Mouse (Mus musculus) liver, embryonic 14.5 days (tissue): Measurements from ENCODE around the gene P2rx7. TPM values are rescaled to one million over a fixed set of nuclear protein-coding genes. Genes with fewer than 3 reads are reported as not detected.
A peak's percentile ranks its signal among the peaks of the same experiment; 100 is the strongest.

Experiments used
- ATAC-seq: fragments of 200-750 bp; cut with Nextera tagmentation; 2 replicates; pipeline ENCODE4 v1.8.0; 2017; ENCODE audit warnings: moderate number of reproducible peaks, mild to moderate bottlenecking, moderate library complexity; ENCODE audit not compliant: insufficient read depth
- DNase-seq, 3 experiments: peaks; one replicate each; pipeline ENCODE4 v3.0.0-alpha.2; 2012 to 2013; ENCODE audit warnings: low read depth in 3 of 3, low spot score in 3 of 3
- H3K27ac ChIP-seq: fragments of 300-500 bp; sonication (generic); 2 replicates; pipeline ENCODE4 v1.5.1; 2014; ENCODE audit warnings: moderate library complexity, mild to moderate bottlenecking, control low read depth, inconsistent platforms
- H3K27me3 ChIP-seq: fragments of 300-500 bp; sonication (generic); 2 replicates; pipeline ENCODE4 v1.6.1; 2014; ENCODE audit warnings: mild to moderate bottlenecking, low read length, moderate library complexity; ENCODE audit not compliant: control insufficient read depth, insufficient read depth
- H3K36me3 ChIP-seq: fragments of 300-500 bp; sonication (generic); replicated peaks from 2 replicates; pipeline ENCODE4 v1.6.1; 2014; ENCODE audit warnings: low read depth; ENCODE audit not compliant: control insufficient read depth, insufficient read depth
- H3K4me1 ChIP-seq, 2 experiments: fragments of 200-500 bp in 1 of 2; fragments of 300-500 bp in 1 of 2; sonication (generic) in 1 of 2; replicated peaks; 2 replicates each; pipeline ENCODE4 v1.6.1; 2012 to 2014; ENCODE audit warnings: antibody characterized with exemption in 1 of 2, inconsistent platforms in 1 of 2, low read length in 1 of 2; ENCODE audit not compliant: control insufficient read depth in 2 of 2, insufficient read depth in 2 of 2
- H3K4me2 ChIP-seq: fragments of 300-500 bp; sonication (generic); 2 replicates; pipeline ENCODE4 v1.6.1; 2014; ENCODE audit warnings: low read depth, mild to moderate bottlenecking, control low read depth, moderate library complexity
- H3K4me3 ChIP-seq, 2 experiments: fragments of 200-500 bp in 1 of 2; fragments of 300-500 bp in 1 of 2; sonication (generic) in 1 of 2; 2 replicates each; pipeline ENCODE4 v1.5.1; 2012 to 2014; ENCODE audit warnings: low read depth in 2 of 2, low read length in 2 of 2, mild to moderate bottlenecking in 2 of 2, control low read depth in 1 of 2, inconsistent platforms in 1 of 2, moderate library complexity in 1 of 2; ENCODE audit not compliant: insufficient read depth in 1 of 2
- H3K9ac ChIP-seq: fragments of 300-500 bp; sonication (generic); replicated peaks from 2 replicates; pipeline ENCODE4 v1.6.1; 2014; ENCODE audit warnings: mild to moderate bottlenecking, control low read depth, moderate library complexity
- H3K9me3 ChIP-seq: fragments of 300-500 bp; sonication (generic); 2 replicates; pipeline ENCODE4 v1.6.1; 2016; ENCODE audit warnings: low read length, mixed read lengths; ENCODE audit not compliant: control insufficient read depth
- CTCF ChIP-seq: IDR thresholded peaks from 2 replicates; pipeline ENCODE4 v1.5.1; 2016; ENCODE audit warnings: antibody characterized with exemption, low read depth, control low read depth
- EP300 ChIP-seq: IDR thresholded peaks from 2 replicates; pipeline ENCODE4 v1.6.1; 2016; ENCODE audit warnings: antibody characterized with exemption, low read depth
- WGBS: fragments of 180-500 bp; shearing (Covaris S2); extraction: QIAGEN DNeasy Blood & Tissue Kit; methylation state at CpG from one replicate; pipeline ENCODE4 v1.1.7; 2014; ENCODE audit not compliant: insufficient replicate concordance; 5-methylcytosine and 5-hydroxymethylcytosine counted together
- polyA plus RNA-seq, 2 experiments: library from polyadenylated mRNA; depleted of rRNA in 1 of 2; stranded (reverse) in 1 of 2; unstranded in 1 of 2; fragments of >200 nt; fragmentation: Nextera tagmentation in 1 of 2; extraction: Ambion mirVana in 1 of 2; gene quantifications; 2 replicates each; pipeline versions ENCODE4 v1.2.1 to v1.2.3; 2012 to 2014

P2rx7 gene
- polyA plus RNA-seq, 2 experiments = 0.99 to 1.7 TPM

DNA sequence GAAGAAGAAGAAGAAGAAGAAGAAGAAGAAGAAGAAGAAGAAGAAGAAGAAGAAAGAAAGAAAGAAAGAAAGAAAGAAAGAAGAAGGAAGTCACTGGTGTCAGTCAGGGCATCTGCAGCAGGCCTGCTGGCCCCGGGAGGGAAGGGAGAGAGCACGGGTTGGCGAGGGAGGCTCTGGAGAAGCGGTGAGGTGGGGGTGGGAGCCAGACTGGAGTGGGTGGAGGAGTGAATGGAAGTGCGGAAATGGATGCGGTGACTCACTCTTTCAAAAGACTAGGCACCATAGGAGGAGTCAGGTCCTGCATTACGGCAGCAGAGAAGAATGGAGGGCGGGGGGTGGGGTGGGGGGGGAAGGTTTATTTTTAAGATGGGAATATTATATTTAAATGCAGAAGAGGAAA is 5.6 kb downstream of the P2rx7 start:
- ATAC-seq = no peak
- H3K4me3 ChIP-seq = no peak overlapping the region
- no peak overlapping the region for H3K9ac ChIP-seq
- no peaks in the 10 kb centered on the region for H3K27me3 ChIP-seq
- H3K4me1 ChIP-seq = peaks cover 13 to 43% of the 10 kb centered on the region in 2 experiments
- H3K4me2 ChIP-seq = no peak overlapping the region
- no peak overlapping the region for H3K27ac ChIP-seq
- no peaks in the 10 kb centered on the region for H3K36me3 ChIP-seq
- 60% methylated on average over 8 of the region's 8 CpGs for WGBS
- no peaks in the 10 kb centered on the region for H3K9me3 ChIP-seq
- no peak for DNase-seq
- TF ChIP-seq CTCF (no peak), EP300 (no peak)

GRCm38 (mm10) chr5:122650100-122650499 is 6.4 kb downstream of the P2rx7 start:
- no peak overlapping the region for H3K4me3 ChIP-seq
- no peak for ATAC-seq
- H3K36me3 ChIP-seq = no peaks in the 10 kb centered on the region
- WGBS = 45% methylated on average over 8 of the region's 8 CpGs
- no peak overlapping the region for H3K9ac ChIP-seq
- no peak overlapping the region for H3K4me2 ChIP-seq
- TF ChIP-seq CTCF = no peak
- TF ChIP-seq EP300 = no peak
- no peak overlapping the region for H3K27ac ChIP-seq
- no peaks in the 10 kb centered on the region for H3K9me3 ChIP-seq
- no peaks in the 10 kb centered on the region for H3K27me3 ChIP-seq
- peaks cover 13 to 40% of the 10 kb centered on the region in 2 experiments for H3K4me1 ChIP-seq
- DNase-seq = no peak

- ATAC-seq = peak; percentile 87
These were observed 8.8 kb downstream of the P2rx7 start for GRCm38 (mm10) chr5:122652506-122652905.

GRCm38 (mm10) chr5:122653112-122653445 is 9.4 kb downstream of the P2rx7 start:
- 59% methylated on average over 10 of the region's 10 CpGs for WGBS
- Histone ChIP-seq H3K27ac (no peak overlapping the region), H3K9ac (no peak overlapping the region), H3K4me3 (no peak overlapping the region), H3K36me3 (no peaks in the 10 kb centered on the region), H3K4me2 (peak overlapping the region; percentile 42; the same call in 1 of the 2 replicates), H3K4me1 (peaks cover 13 to 30% of the 10 kb centered on the region in 2 experiments), H3K27me3 (no peaks in the 10 kb centered on the region), H3K9me3 (no peaks in the 10 kb centered on the region)
- TF ChIP-seq CTCF (no peak), EP300 (no peak)
- no peak for ATAC-seq
- DNase-seq = no peak

More at GRCm38 (mm10) chr5:122652506-122652905, 8.8 kb downstream of the P2rx7 start:
- DNase-seq = peak; percentile 72 to 74 (median 72)
- Histone ChIP-seq H3K9ac (no peak overlapping the region; the same call in 1 of the 2 replicates), H3K27me3 (no peaks in the 10 kb centered on the region), H3K9me3 (no peaks in the 10 kb centered on the region), H3K4me3 (no peak overlapping the region), H3K4me2 (peak overlapping the region; percentile 42), H3K4me1 (peaks cover 13 to 30% of the 10 kb centered on the region in 2 experiments), H3K36me3 (no peaks in the 10 kb centered on the region), H3K27ac (0 out of 2 replicates have a peak overlapping the region, but pooled peaks have one; percentile 26)
- WGBS = 6% methylated on average over 7 of the region's 7 CpGs
- TF ChIP-seq CTCF = no peak
- TF ChIP-seq EP300 = peak; percentile 87

DNA sequence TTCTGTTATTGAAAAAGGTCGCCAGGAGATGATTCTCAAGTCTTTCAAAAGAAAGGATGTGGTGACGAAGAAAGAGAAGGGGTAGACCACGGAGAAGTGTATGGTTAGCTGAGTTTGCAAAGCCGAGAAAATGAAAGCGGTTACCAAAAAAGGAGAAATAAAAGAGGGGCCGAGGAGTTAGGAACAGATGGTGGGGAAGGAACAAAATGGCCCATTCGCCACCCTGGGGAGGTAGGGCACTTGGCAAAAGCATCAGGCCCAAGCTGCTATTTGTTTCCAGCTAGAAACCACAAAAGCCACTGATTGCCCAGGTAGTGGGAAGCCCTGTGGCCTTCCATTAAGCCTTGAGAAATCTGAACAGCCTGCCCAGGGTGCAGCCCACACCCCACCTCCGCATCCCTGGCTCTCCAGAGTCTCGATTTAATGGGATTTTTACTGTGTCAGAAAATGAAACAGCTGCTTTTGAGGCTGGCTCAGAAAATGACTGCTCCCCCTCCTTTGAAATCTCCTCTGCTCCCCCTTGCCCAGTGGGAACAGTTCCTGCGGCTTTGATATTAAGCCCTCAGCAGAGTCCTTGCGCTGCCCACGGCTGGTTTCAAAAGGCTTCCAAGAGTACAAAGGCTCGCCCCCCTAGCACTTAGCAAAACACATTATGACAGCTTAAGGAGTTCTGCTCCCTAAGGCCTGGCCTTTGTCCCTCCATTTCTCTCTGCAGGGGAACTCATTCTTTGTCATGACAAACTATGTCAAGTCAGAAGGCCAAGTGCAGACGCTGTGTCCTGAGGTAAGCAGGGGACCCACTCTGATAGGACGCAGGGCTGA is 9.9 kb downstream of the P2rx7 start:
- Histone ChIP-seq H3K27ac (no peak overlapping the region), H3K9me3 (no peaks in the 10 kb centered on the region), H3K36me3 (no peaks in the 10 kb centered on the region), H3K4me2 (no peak overlapping the region), H3K4me1 (peaks cover 13 to 30% of the 10 kb centered on the region in 2 experiments), H3K9ac (no peak overlapping the region), H3K27me3 (no peaks in the 10 kb centered on the region), H3K4me3 (no peak overlapping the region)
- 53% methylated on average over 15 of the region's 15 CpGs for WGBS
- ATAC-seq = no peak
- TF ChIP-seq EP300 (no peak), CTCF (no peak)
- DNase-seq = no peak
